Mouse (Mus musculus) heart, postnatal 36 days (tissue): Measurements from ENCODE around the gene Tex12. TPM values are rescaled to one million over a fixed set of nuclear protein-coding genes. Genes with fewer than 3 reads are reported as not detected.

Experiments used
- DNase-seq, 2 experiments: peaks; one replicate each; pipeline ENCODE4 v3.0.0; 2021 to 2022
- intact Hi-C: fragments of 180-260 bp; cut with DNase I; formaldehyde crosslinking; loops from one replicate; pipeline ENCODE4 v1.15.1; 2025
- total RNA-seq, 2 experiments: library from RNA; stranded (reverse); gene quantifications; 2 replicates each; pipeline ENCODE4 v1.2.3; 2021

Tex12 gene
- total RNA-seq = not detected

DNA sequence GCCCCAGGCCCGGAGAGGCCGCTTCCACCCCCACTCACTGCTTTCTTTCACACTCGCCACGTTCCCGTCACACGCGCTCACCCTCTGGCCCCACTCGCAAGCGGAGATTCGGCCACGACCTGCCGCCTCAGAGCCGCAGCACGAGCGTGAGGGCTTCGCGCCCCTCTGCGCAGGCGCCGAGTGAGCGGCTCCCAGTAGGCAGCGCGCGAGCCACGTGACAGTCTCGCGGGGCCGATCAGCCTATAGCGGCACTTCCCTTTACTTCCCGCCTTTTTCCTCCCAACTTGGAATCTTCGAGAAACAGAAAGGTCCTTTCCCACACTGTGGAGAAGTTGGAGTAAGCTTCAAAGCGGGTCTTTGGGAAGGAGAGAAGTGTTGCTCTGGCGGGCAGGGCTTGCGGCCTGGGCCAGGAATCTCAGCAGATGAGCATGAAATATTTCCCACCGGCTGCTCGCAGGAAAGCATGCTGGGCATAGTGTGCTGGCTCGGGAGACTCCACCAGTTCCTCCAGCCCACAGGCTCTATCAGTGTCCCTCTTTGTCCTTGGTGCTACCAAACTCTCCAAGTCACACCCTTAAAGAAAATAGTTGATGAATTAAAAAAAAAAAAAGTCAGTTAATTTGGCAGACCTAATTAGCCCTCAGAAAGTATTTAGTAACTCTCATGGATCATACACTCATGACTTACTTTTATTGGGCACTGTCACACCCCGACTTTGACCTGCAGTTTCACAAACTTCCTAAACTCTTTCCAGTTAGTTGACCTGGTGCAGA, at the start of gene Tex12:
Gene Tex12 (minus strand): TSS at position 181 of the 773 bp plus-strand sequence.
- DNase-seq = no peak
- intact Hi-C loops = no loop called here

DNA sequence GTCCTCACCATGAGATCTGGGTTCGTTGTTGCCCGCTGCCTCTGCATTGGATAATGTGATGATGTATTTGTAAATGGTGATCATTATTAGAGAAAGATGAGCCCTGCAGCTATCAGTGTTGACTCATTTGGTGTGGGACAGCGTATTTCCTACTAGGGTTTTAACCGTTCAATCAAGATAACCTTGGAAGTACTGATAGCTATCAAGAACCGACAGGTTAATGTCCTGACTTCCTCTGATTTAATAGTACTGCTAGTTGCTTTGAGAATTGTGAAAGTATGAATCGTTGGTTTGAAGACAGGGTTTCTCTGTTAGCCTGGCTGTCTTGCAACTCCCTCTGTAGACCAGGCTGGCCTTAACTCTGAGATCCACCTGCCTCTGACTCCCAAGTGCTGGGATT, 43.2 kb upstream of the Tex12 start:
- DNase-seq = no peak
- intact Hi-C loops = loop anchor here (5.0 kb wide), 2 partner anchors 53 to 142 kb away; partner anchors contain the start of gene Dlat

DNA sequence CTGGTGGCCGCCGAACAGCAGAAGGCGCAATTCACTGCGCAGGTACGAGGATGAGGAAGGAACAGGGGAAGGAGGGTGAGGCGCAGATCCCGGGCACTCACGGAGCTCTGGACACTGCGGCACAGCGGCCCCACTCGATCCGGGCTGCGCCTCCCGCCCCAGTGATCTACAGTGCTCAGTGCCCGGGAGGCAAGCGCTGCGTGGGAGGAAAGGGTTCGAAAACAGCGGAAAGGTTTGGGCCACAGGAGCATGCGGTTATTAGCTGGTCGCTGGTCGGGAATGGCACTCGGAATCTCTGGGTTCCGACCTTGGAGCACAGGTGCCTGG, 42.8 kb upstream of the Tex12 start:
- DNase-seq = no peak
- intact Hi-C loops = loop anchor here (2.0 to 5.0 kb wide), 3 partner anchors 13 to 142 kb away; partner anchors contain the start of genes Dlat, Nkapd1 and Pih1d2

DNA sequence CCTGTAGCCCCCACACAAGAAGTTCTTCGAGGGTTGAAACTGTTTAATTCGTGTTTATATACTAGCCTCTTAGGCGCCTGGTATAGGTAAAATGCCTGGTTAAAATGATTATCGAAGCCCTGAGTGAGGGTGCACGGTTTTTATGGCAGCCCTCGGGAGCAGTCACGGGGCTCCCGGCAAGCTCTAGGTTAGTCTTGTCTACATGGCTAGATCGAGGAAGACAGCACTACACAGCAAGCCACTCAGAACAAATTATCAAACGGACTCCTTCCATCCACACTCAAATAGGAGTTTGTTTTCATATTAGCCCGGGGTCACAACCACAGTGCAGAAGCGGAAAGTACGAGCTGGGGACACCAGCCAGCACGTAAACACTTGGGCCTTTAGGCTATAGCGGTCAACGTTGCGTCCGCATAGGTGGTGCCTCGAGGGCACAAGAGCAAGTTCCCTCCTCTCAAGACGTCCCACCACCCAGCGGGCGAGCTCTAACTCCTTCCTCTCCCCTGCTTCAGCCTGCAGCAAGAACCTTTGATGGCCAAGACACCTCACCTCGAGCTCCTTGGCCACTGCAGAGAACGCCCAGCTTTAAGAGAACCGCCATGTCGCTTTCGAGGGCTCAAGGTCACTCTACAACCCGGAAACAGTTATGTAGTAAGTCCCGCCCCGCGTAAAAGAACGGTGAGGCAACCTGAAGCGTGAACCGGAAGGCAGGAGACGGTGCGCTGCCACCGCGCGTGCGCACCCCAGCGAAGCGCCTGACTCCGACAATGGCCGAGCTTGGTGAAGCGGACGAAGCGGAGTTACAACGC, 42.3 kb upstream of the Tex12 start, which contains the start of the genes Sdhd and Timm8b:
Gene Sdhd (minus strand): TSS at position 624 of the 809 bp plus-strand sequence.
Gene Timm8b (plus strand): TSS at position 722 of the 809 bp plus-strand sequence.
- intact Hi-C loops = loop anchor here (2.0 to 5.0 kb wide), 3 partner anchors 13 to 141 kb away; partner anchors contain the start of genes Dlat, Nkapd1 and Pih1d2
- DNase-seq = peak; percentile 91 to 92

DNA sequence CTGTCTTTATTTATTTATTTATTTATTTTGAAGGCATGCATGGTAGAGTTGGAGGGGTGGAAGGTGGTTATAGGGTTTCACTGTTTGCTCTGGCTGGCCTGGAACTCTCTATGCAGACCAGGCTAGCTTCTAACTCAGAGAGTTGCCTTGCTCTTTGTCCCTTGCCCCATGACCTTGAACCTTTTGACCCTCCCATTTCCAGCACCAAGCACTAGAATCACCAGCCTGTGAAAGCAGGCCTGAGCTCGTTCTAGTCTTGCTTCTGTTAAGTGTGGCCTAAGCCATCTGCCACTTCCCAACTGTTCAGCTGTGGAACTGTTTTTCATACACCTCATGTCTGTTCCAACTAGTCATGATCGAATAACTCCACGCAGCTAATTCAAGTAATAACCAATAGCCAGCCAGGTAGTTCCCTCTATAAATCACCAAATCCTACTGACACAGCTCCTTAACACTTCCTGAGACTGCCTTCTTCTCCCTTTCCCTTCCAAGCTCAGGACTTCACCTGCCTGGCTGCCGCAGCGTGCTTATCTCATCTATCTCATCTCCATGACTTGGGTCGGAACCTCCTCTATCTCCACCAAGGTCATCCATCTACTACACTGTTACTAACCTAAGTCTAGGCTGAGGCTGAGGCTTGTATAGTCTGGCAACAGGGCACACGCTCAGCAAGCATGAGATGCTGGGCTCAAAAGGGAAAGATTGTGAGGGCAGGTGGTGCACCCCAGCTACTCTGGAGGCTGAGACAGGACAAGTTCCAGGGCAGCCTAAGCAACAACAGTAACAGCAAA, 41.1 kb upstream of the Tex12 start:
- no peak for DNase-seq
- intact Hi-C loops = loop anchor here (2.0 to 5.0 kb wide), 3 partner anchors 15 to 140 kb away; partner anchors contain the start of genes Dlat, Nkapd1 and Pih1d2

DNA sequence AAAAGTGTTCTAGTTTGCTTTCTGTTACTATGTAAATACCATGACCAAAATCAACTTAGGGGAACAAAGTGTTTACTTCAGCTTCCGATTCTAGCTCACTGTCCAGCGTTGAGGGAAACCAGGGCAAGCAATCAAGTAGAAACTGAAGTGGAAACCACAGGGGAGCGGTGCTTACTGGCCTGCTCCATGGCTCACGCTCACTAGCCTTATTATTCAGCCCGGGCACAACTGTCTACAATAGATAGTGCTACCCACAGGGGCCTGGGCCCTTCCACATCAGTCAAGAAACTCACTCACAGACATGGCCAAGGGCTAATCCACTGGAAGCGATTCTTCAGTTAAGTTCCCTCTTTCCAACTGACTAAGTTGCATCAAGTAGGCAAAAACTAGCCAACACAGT, 40.4 kb upstream of the Tex12 start:
- DNase-seq = no peak

DNA sequence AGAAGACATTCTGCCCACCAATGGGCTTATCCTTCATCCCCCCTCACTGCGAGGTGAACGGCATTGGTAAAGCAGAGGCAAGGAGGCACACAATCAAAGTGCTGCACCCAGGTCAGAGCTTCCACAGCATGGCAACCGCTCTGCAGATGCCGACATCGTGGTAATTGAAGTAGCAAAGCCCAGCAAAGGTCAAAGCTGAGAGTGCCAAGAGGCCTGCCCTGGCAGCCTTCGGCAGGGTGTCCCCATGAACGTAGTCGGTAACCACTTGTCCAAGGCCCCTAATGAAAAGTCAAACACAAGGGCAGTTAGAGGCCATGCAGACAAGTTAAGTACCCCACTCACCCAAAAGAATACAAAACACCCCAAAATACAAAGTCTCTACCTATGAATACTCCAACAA, 35.8 kb upstream of the Tex12 start:
- intact Hi-C loops = no loop called here
- DNase-seq = no peak

More for the DNA sequence above, 40.4 kb upstream of the Tex12 start:
- intact Hi-C loops = loop anchor here (5.0 kb wide), 2 partner anchors 56 to 139 kb away; partner anchors contain the start of gene Dlat

DNA sequence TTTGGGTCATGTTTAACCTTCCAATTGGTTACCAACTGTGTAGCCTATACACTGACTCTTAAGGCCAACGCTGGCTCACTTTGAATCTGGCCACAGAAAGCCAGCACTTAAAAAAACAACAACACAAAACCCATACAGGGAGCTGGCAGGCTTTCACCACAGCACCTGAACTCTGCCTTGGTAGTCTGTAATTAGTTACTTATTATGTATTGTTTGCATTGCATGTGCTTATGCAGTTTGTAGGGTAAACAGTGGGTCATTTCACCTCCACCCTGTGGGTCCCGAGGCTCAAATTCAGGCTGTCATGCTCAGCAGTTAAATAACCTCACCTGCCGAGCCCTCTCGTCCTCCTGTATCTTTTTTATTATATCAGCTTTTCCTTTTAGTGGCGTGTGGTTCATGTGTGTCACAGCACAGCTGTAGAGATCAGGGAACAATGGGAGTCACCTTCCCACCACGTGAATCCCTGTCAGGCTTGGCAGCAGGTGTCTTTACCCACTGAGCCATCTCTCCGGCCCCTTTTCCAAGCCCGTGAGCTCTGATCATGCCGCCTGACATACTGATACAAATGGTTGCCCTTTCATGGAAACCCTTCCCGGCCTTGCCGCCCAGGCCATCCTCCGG, 33.8 kb upstream of the Tex12 start:
- no peak for DNase-seq
- intact Hi-C loops = no loop called here

DNA sequence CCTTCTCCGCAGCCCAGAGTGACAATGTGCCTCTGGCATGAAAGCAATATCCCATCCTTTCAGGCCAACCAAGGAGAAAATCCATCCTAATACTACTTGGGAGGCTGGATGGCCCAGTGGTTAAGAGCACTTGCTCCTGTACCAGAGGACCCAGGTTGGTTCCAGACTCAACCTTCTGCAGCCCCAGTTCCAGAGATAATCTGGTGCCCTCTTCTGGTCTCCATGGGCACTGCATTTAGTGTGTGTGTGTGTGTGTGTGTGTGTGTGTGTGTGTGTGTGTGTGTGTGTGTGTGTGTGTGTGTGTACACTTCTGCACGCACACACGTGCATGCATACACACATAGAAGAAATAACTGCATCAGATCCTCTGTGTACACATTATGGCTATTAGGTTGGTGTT, 32.4 kb upstream of the Tex12 start:
- intact Hi-C loops = no loop called here
- DNase-seq = peak in 1 of 2 experiments; percentile 26

DNA sequence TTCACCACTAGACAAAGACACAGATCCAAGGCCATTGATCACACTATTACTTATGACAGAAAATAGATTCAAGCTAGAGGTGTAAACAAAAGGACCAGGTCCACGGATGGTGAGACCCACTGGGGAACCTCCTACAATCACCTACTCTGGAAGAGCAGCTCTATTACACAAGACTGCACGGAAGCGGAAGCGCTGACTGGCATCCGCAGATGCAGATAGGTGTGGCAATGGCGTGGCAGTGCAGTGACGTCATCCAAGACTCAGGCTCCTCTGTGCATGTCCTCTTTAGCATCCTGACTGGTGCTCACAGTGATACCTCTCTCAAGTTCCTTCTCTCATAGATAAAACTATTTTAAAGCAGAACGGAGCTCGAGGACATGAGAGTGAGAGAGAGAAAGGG, 31.8 kb upstream of the Tex12 start:
- no peak for DNase-seq
- intact Hi-C loops = no loop called here

DNA sequence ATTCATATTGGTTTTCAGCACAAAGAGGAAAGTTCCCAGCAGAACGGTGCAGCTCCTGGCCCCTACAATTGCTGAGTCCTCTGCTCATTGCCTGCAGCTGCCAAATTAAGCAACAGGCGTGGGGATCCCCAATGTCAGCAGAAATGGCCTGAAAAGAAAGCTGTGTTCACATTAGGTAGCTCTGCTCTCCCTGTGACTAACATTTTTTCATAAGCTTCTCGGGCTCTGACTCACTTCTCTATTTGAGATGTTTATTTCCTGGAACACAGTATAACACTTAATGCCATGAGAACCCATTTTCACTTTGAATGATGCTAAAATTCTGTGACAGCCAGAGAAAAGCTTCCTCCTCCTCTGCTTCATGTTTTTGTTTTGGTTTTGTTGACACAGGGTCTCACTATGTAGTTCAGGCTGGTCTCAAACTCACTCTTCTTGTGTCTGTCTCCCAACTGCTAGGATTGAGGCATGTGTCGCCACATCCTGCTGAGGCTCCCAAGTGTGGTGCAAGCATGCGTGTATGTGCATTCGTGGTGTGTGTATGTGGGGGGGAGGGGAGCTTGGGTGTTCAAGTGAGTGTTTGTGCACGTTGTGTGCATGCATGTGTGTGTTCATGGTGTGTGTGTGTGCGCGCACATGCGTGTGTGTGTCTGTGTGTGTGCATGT, 29.9 kb upstream of the Tex12 start:
- no peak for DNase-seq
- intact Hi-C loops = no loop called here

DNA sequence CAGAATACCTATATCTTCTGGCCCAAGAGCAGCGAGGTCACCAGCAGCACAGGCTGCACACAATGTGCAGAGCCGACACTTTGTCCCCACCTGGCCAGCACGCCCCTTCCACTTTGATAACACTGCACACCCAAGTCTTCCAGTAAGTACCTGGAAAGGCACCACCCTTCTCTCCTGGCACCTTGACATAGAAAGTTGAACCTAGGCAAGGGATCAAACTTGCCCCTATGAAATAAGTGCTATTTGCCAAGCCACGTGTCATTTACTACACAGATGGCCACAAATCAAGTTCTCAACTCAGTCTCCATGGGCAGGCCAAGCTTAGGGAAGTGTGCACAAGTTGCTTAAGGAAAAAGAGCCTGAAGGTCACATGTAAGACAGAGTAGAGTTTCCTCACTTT, 25.8 kb upstream of the Tex12 start:
- intact Hi-C loops = no loop called here
- DNase-seq = no peak

DNA sequence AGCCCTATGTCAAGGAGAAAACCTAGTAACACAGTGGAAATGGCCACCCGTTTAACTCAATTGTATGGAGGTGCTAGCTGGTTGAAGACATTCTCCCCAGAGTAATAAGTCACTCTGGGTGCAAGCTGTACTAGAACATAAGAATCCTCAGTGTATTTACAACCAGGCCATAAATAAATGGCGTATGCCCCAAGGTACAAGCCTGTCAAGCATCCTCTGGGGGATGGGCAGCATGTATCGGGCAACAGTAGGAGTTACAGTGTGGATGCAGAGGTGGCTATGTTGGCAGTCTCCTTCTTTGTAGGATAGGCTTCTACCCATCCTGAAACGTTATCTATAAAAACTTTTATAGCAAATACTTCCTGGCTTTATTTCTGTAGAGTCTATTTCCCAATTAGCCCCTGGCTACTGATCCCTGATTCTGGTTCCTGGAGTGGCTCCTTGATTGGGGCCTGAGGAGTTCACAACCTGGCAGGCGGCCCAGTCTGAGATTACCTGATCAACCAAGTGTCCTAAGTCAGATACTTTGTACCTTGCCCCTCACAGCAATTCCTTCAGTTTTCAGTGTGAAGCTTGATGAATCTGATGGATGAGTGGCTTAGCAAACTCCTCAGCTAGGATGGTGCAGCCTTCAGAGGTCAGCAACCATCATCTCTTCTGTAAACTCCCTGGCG, 24.2 kb upstream of the Tex12 start:
- no peak for DNase-seq
- intact Hi-C loops = no loop called here

DNA sequence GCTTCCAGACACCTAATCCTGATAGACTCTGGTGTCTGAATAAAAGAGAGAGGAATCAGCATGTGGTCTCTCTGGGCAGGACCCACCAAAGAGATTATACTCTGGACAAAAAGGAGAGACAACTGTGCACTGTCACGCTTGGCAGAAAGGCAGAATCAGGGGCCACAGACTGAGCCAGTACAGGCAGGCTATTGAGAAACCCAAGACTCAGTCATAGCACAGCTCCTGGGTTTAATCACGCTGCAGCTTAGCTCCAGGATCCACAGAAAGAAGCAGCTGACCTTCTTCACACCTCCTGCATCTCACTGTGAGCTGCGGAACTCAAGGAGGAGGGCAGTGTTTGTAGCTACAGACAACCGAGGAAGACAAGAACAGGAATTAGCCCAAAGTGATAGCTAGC, 19.2 kb upstream of the Tex12 start:
- intact Hi-C loops = no loop called here
- DNase-seq = no peak

DNA sequence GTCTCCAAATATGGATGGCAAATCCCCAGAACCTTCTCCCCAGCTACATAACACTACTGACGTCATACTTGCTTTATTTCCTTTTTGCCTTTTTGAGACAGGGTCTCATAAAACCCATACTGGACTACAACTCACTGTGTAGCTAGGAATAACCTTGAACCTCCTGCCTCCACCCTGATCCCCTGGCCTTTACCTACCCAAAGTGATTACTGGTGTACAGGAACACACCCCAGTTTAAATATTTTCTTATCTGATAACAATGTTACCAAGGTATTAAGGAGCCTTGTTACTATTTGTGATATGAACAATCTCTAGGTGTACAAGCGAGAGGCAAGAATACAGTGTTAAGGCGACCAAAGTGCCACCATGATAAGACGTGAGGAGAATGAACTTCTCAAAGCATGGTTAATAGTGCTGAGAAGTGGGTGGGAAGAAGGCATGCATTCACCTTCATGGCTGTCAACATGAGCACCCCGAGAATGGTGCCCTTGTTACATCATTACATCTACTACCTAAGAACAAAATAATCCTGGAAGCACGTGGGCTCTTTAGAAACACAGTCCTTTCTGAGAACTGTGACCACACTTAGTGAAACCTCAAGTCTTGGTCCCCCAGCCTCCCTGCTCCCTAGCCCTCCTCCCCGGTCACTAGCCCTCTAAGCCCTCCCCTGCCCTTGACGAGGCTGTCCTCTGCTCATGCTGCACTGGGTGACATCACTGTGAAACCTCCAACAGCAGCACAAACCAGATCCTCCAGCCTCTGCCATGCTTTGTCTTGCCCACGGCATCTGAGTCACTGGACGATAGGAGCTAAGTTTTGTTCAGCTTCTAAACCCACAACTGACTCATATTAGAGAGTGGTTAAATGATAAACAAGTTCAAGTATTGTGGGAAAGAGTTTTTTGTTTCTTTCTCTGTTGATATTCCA, 8.7 kb upstream of the Tex12 start:
- intact Hi-C loops = no loop called here
- no peak for DNase-seq

DNA sequence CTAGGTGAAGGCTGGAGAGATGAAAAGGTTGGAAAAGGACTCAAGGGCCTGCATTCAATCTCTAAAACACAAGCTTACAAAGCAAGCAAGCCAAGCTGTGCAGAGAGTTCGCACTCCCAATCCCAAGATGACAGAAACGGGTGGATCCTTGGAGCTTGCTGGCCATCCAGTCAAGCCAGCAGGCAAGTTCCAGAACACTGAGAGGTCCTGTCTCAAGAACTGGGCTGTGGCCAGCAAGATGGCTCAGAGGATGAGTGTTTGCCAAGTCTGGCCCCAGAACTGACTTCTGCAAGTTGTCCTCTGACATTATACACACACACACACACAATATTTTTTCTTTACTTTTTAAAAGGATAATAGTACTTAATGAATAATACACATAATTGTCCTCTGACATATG, 6.8 kb upstream of the Tex12 start:
- DNase-seq = no peak
- intact Hi-C loops = no loop called here

DNA sequence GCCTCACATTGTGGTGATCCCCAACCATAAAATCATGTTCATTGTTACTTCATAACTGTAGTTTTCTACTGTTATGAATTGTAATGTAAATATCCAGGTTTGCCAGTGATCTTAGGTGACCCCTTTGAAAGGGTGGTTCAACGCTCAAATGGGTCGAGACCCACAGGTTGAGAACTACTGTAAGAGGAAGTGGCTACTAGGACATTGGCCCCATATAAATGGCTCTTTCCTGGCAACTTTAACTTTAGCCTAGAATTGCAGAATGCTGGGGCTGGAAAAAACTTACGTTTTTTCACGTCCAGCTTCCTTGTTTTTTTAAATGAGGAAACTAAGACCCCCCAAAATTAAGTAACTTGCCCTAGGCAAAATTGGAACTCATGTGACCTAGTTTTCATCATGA, 6.2 kb upstream of the Tex12 start:
- intact Hi-C loops = no loop called here
- no peak for DNase-seq

DNA sequence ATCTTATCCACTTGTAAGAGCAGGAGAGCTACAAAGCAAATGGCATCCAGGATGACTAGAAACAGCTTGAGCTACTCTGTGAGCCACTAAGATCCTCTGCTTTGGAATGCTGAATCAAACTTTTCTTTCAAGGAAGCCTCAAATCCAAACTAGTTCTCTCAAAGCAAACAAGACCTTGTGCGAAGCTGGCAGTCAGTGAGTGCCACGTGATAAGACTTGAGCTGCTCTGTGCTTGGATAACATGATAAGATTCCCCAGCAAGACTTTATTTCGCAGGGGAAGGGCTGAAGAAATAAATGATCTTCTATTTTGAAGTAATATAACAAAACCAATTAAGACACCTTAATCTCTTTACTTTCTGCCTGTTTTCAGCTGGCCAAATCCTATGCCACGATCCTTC, 4.8 kb upstream of the Tex12 start:
- no peak for DNase-seq
- intact Hi-C loops = no loop called here
